Mouse (Mus musculus): ENCODE results near the gene Gpsm3.

Gene Gpsm3

GRCm38 (mm10) chr17:34564796-34565195 is 24.8 kb upstream of the Gpsm3 start:
- Histone ChIP-seq H3K27me3 (ENCODE audit: control insufficient read depth, insufficient read depth, low read length, poor library complexity, severe bottlenecking) (no peaks in the 10 kb centered on the region; the same call in 1 of the 2 replicates), H3K36me3 (ENCODE audit: control insufficient read depth, insufficient read depth, low read length, poor library complexity, severe bottlenecking) (no peaks in the 10 kb centered on the region)
- DNase-seq (ENCODE audit: low read depth, low spot score), result no peak

- DNase-seq (ENCODE audit: low read depth, low spot score), result no peak
These were observed 22.3 kb upstream of the Gpsm3 start for GRCm38 (mm10) chr17:34567311-34567710.

GRCm38 (mm10) chr17:34568421-34568820 is 21.2 kb upstream of the Gpsm3 start:
- DNase-seq (ENCODE audit: low read depth, low spot score), result no peak
- H3K36me3 ChIP-seq (ENCODE audit: control insufficient read depth, insufficient read depth, low read length, poor library complexity, severe bottlenecking), result no peaks in the 10 kb centered on the region
- no peaks in the 10 kb centered on the region for H3K27me3 ChIP-seq (ENCODE audit: control insufficient read depth, insufficient read depth, low read length, poor library complexity, severe bottlenecking)

More at GRCm38 (mm10) chr17:34567311-34567710, 22.3 kb upstream of the Gpsm3 start:
- no peaks in the 10 kb centered on the region for H3K27me3 ChIP-seq (ENCODE audit: control insufficient read depth, insufficient read depth, low read length, poor library complexity, severe bottlenecking)
- H3K36me3 ChIP-seq (ENCODE audit: control insufficient read depth, insufficient read depth, low read length, poor library complexity, severe bottlenecking), result no peaks in the 10 kb centered on the region

GRCm38 (mm10) chr17:34569919-34570318 is 19.7 kb upstream of the Gpsm3 start:
- DNase-seq (ENCODE audit: low read depth, low spot score), result no peak
- H3K36me3 ChIP-seq (ENCODE audit: control insufficient read depth, insufficient read depth, low read length, poor library complexity, severe bottlenecking), result no peaks in the 10 kb centered on the region
- H3K27me3 ChIP-seq (ENCODE audit: control insufficient read depth, insufficient read depth, low read length, poor library complexity, severe bottlenecking), result no peaks in the 10 kb centered on the region

- peak; percentile 53 for DNase-seq (ENCODE audit: low read depth, low spot score)
- Histone ChIP-seq H3K27me3 (ENCODE audit: control insufficient read depth, insufficient read depth, low read length, poor library complexity, severe bottlenecking) (no peaks in the 10 kb centered on the region), H3K36me3 (ENCODE audit: control insufficient read depth, insufficient read depth, low read length, poor library complexity, severe bottlenecking) (no peaks in the 10 kb centered on the region)
These were observed 17.7 kb upstream of the Gpsm3 start for GRCm38 (mm10) chr17:34571875-34572274.

- Histone ChIP-seq H3K36me3 (ENCODE audit: control insufficient read depth, insufficient read depth, low read length, poor library complexity, severe bottlenecking) (no peaks in the 10 kb centered on the region), H3K27me3 (ENCODE audit: control insufficient read depth, insufficient read depth, low read length, poor library complexity, severe bottlenecking) (no peaks in the 10 kb centered on the region)
- peak; percentile 10 for DNase-seq (ENCODE audit: low read depth, low spot score)
These were observed 17.2 kb upstream of the Gpsm3 start for GRCm38 (mm10) chr17:34572361-34572760.

GRCm38 (mm10) chr17:34576577-34576976 is 13.0 kb upstream of the Gpsm3 start:
- no peak for DNase-seq (ENCODE audit: low read depth, low spot score)
- Histone ChIP-seq H3K36me3 (ENCODE audit: control insufficient read depth, insufficient read depth, low read length, poor library complexity, severe bottlenecking) (no peaks in the 10 kb centered on the region), H3K27me3 (ENCODE audit: control insufficient read depth, insufficient read depth, low read length, poor library complexity, severe bottlenecking) (no peaks in the 10 kb centered on the region)

GRCm38 (mm10) chr17:34578070-34578469 is 11.5 kb upstream of the Gpsm3 start:
- no peaks in the 10 kb centered on the region for H3K27me3 ChIP-seq (ENCODE audit: control insufficient read depth, insufficient read depth, low read length, poor library complexity, severe bottlenecking)
- DNase-seq (ENCODE audit: low read depth, low spot score), result peak; percentile 83
- H3K36me3 ChIP-seq (ENCODE audit: control insufficient read depth, insufficient read depth, low read length, poor library complexity, severe bottlenecking), result no peaks in the 10 kb centered on the region

- DNase-seq (ENCODE audit: low read depth, low spot score), result no peak
- Histone ChIP-seq H3K36me3 (ENCODE audit: control insufficient read depth, insufficient read depth, low read length, poor library complexity, severe bottlenecking) (no peaks in the 10 kb centered on the region), H3K27me3 (ENCODE audit: control insufficient read depth, insufficient read depth, low read length, poor library complexity, severe bottlenecking) (no peaks in the 10 kb centered on the region)
These were observed 7.1 kb upstream of the Gpsm3 start for GRCm38 (mm10) chr17:34582528-34582927.

- H3K27me3 ChIP-seq (ENCODE audit: control insufficient read depth, insufficient read depth, low read length, poor library complexity, severe bottlenecking), result no peaks in the 10 kb centered on the region
- no peak for DNase-seq (ENCODE audit: low read depth, low spot score)
- H3K36me3 ChIP-seq (ENCODE audit: control insufficient read depth, insufficient read depth, low read length, poor library complexity, severe bottlenecking), result no peaks in the 10 kb centered on the region
These were observed 6.2 kb upstream of the Gpsm3 start for GRCm38 (mm10) chr17:34583397-34583796.

- no peak for DNase-seq (ENCODE audit: low read depth, low spot score)
- no peaks in the 10 kb centered on the region for H3K27me3 ChIP-seq (ENCODE audit: control insufficient read depth, insufficient read depth, low read length, poor library complexity, severe bottlenecking)
- H3K36me3 ChIP-seq (ENCODE audit: control insufficient read depth, insufficient read depth, low read length, poor library complexity, severe bottlenecking), result no peaks in the 10 kb centered on the region
These were observed 5.8 kb upstream of the Gpsm3 start for GRCm38 (mm10) chr17:34583819-34584218.

GRCm38 (mm10) chr17:34585121-34585520 is 4.5 kb upstream of the Gpsm3 start:
- H3K27me3 ChIP-seq (ENCODE audit: control insufficient read depth, insufficient read depth, low read length, poor library complexity, severe bottlenecking), result no peaks in the 10 kb centered on the region
- DNase-seq (ENCODE audit: low read depth, low spot score), result no peak
- no peaks in the 10 kb centered on the region for H3K36me3 ChIP-seq (ENCODE audit: control insufficient read depth, insufficient read depth, low read length, poor library complexity, severe bottlenecking)

GRCm38 (mm10) chr17:34585877-34586771 is 3.5 kb upstream of the Gpsm3 start:
- DNase-seq (ENCODE audit: low read depth, low spot score), result no peak
- Histone ChIP-seq H3K36me3 (ENCODE audit: control insufficient read depth, insufficient read depth, low read length, poor library complexity, severe bottlenecking) (peaks cover 1% of the 10 kb centered on the region; the same call in 1 of the 2 replicates), H3K27me3 (ENCODE audit: control insufficient read depth, insufficient read depth, low read length, poor library complexity, severe bottlenecking) (0 out of 2 replicates have a peak, but pooled peaks cover under 1% of the 10 kb centered on the region)

GRCm38 (mm10) chr17:34586796-34587422 is 2.7 kb upstream of the Gpsm3 start:
- H3K36me3 ChIP-seq (ENCODE audit: control insufficient read depth, insufficient read depth, low read length, poor library complexity, severe bottlenecking), result peaks cover 2% of the 10 kb centered on the region; the same call in 1 of the 2 replicates
- 0 out of 2 replicates have a peak, but pooled peaks cover 2% of the 10 kb centered on the region for H3K27me3 ChIP-seq (ENCODE audit: control insufficient read depth, insufficient read depth, low read length, poor library complexity, severe bottlenecking)
- peak; percentile 69 for DNase-seq (ENCODE audit: low read depth, low spot score)

- DNase-seq (ENCODE audit: low read depth, low spot score), result peak; percentile 96
- Histone ChIP-seq H3K36me3 (ENCODE audit: control insufficient read depth, insufficient read depth, low read length, poor library complexity, severe bottlenecking) (peaks cover 2% of the 10 kb centered on the region; the same call in 1 of the 2 replicates), H3K27me3 (ENCODE audit: control insufficient read depth, insufficient read depth, low read length, poor library complexity, severe bottlenecking) (0 out of 2 replicates have a peak, but pooled peaks cover 2% of the 10 kb centered on the region)
These were observed 2.2 kb upstream of the Gpsm3 start for GRCm38 (mm10) chr17:34587423-34587811.

Measured in splenic B cell, adult 2 months (primary cell).